Mouse (Mus musculus) lung, adult 2 months (tissue): ENCODE results near the gene Rps6kc1.

Source experiments
- CTCF ChIP-seq: fragments of 200-500 bp; IDR thresholded peaks from 2 replicates; pipeline ENCODE4 v1.5.1; 2011; ENCODE audit warnings: mild to moderate bottlenecking, low read length, control low read depth; ENCODE audit not compliant: insufficient read depth
- POLR2A ChIP-seq: fragments of 200-500 bp; IDR thresholded peaks from 2 replicates; pipeline ENCODE4 v1.6.1; 2011; ENCODE audit warnings: low read depth, mild to moderate bottlenecking, control low read depth, low read length, borderline replicate concordance; ENCODE audit errors: extremely low read depth

DNA sequence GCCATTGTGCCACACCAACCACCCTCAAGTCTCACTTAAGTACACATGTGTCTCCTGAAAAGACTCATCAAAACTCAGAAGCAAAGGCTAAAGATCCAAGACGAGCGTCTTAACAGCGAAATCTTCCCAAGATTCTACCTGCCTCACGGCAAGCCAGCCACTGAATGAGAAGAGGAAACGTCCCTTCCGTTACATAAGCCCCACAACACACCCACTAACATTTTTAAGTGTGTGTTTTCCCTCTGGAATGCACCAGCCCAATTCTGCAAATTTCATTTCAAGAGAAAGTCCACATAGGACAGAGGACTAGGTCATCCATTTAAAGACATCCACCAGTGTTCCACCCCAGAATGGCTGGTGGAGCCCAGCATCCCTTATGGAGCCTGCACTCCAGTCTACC is 734 bp downstream of the Rps6kc1 start:
- no peak for TF ChIP-seq CTCF
- TF ChIP-seq POLR2A, result no peak
